Mouse (Mus musculus) layer of hippocampus, postnatal 10 days (tissue): ENCODE measurements around the gene Kcnn3. TPM values are rescaled to one million over a fixed set of nuclear protein-coding genes. Genes with fewer than 3 reads are reported as not detected.
A peak's percentile ranks its signal among the peaks of the same experiment; 100 is the strongest.

ENCODE experiments used
- DNase-seq, 2 experiments: peaks; one replicate each; pipeline ENCODE4 v3.0.0; 2021; ENCODE audit warnings: low spot score in 2 of 2
- total RNA-seq, 2 experiments: library from RNA; stranded (reverse); gene quantifications; 2 replicates each; pipeline ENCODE4 v1.2.3; 2021

Gene Kcnn3
- total RNA-seq, 2 experiments from 2014 or later = 28.5 to 30.3 TPM

- DNase-seq = no peak
These were observed 144.8 kb downstream of the Kcnn3 start for GRCm38 (mm10) chr3:89664808-89665207.

GRCm38 (mm10) chr3:89667131-89667530 is 147.2 kb downstream of the Kcnn3 start:
- DNase-seq = no peak

- DNase-seq = no peak
These were observed 151.4 kb downstream of the Kcnn3 start for GRCm38 (mm10) chr3:89671334-89671733.

GRCm38 (mm10) chr3:89672573-89673317 is 152.8 kb downstream of the Kcnn3 start:
- DNase-seq = no peak

- no peak for DNase-seq
These were observed 157.7 kb downstream of the Kcnn3 start for GRCm38 (mm10) chr3:89677617-89678016.

GRCm38 (mm10) chr3:89686031-89686430 is 166.1 kb downstream of the Kcnn3 start:
- no peak for DNase-seq

- peak; percentile 97 for DNase-seq
These were observed 169.0 kb downstream of the Kcnn3 start for GRCm38 (mm10) chr3:89688694-89689581.

- no peak for DNase-seq
These were observed 171.8 kb downstream of the Kcnn3 start for GRCm38 (mm10) chr3:89691776-89692175.

GRCm38 (mm10) chr3:89696152-89696821 is 176.3 kb downstream of the Kcnn3 start:
- DNase-seq = peak; percentile 19 to 26

GRCm38 (mm10) chr3:89698958-89699357 is 179.0 kb downstream of the Kcnn3 start:
- DNase-seq = no peak

GRCm38 (mm10) chr3:89700461-89700860 is 180.5 kb downstream of the Kcnn3 start:
- DNase-seq = no peak

- DNase-seq = no peak
These were observed 183.6 kb downstream of the Kcnn3 start for GRCm38 (mm10) chr3:89703596-89703995.

GRCm38 (mm10) chr3:89704064-89704463 is 184.1 kb downstream of the Kcnn3 start:
- no peak for DNase-seq

- DNase-seq = peak; percentile 93 to 94
These were observed 194.6 kb downstream of the Kcnn3 start, which contains the start of gene Adar for GRCm38 (mm10) chr3:89714359-89715206. TSS of gene Adar (plus strand) at chr3:89715022.

GRCm38 (mm10) chr3:89715207-89715966 is 195.4 kb downstream of the Kcnn3 start:
- no peak for DNase-seq

- DNase-seq = no peak
These were observed 195.9 kb downstream of the Kcnn3 start for GRCm38 (mm10) chr3:89715967-89716256.

- no peak for DNase-seq
These were observed 202.1 kb downstream of the Kcnn3 start for GRCm38 (mm10) chr3:89722032-89722431.

GRCm38 (mm10) chr3:89723400-89724084 is 203.6 kb downstream of the Kcnn3 start:
- DNase-seq = no peak
